Mouse (Mus musculus) hindbrain, postnatal 0 days (tissue): ENCODE measurements around the gene Lancl2. TPM values are rescaled to one million over a fixed set of nuclear protein-coding genes. Genes with fewer than 3 reads are reported as not detected.

Source experiments
- ATAC-seq: fragments of 200-750 bp; cut with Nextera tagmentation; 2 replicates; pipeline ENCODE4 v1.8.0; 2017; ENCODE audit warnings: mild to moderate bottlenecking, moderate TSS enrichment, moderate library complexity
- DNase-seq: peaks from one replicate; pipeline ENCODE4 v3.0.0-alpha.2; 2015; ENCODE audit warnings: low spot score
- H3K27ac ChIP-seq: fragments of 300-500 bp; sonication (generic); 2 replicates; pipeline ENCODE4 v1.5.1; 2014; ENCODE audit warnings: mild to moderate bottlenecking
- H3K27me3 ChIP-seq: fragments of 300-500 bp; sonication (generic); 2 replicates; pipeline ENCODE4 v1.6.1; 2014; ENCODE audit warnings: low read length, mixed read lengths; ENCODE audit not compliant: insufficient read depth
- H3K36me3 ChIP-seq: fragments of 300-500 bp; sonication (generic); 2 replicates; pipeline ENCODE4 v1.6.1; 2014; ENCODE audit warnings: low read length, mixed read lengths; ENCODE audit not compliant: insufficient read depth
- H3K4me1 ChIP-seq: fragments of 300-500 bp; sonication (generic); 2 replicates; pipeline ENCODE4 v1.6.1; 2014; ENCODE audit warnings: antibody characterized with exemption, low read length, mixed read lengths; ENCODE audit not compliant: insufficient read depth
- H3K4me2 ChIP-seq: fragments of 300-500 bp; sonication (generic); 2 replicates; pipeline ENCODE4 v1.6.1; 2014; ENCODE audit warnings: low read depth, mild to moderate bottlenecking, low read length, moderate library complexity, mixed read lengths
- H3K4me3 ChIP-seq: fragments of 300-500 bp; sonication (generic); 2 replicates; pipeline ENCODE4 v1.5.1; 2014; ENCODE audit warnings: low read length
- H3K9ac ChIP-seq: fragments of 300-500 bp; sonication (generic); replicated peaks from 2 replicates; pipeline ENCODE4 v1.6.1; 2014; ENCODE audit warnings: mild to moderate bottlenecking, low read length, moderate library complexity, mixed read lengths
- H3K9me3 ChIP-seq: fragments of 300-500 bp; sonication (generic); 2 replicates; pipeline ENCODE4 v1.6.1; 2016; ENCODE audit warnings: low read length, mixed read lengths
- CTCF ChIP-seq: IDR thresholded peaks from 2 replicates; pipeline ENCODE4 v1.5.1; 2016; ENCODE audit warnings: antibody characterized with exemption, control low read depth, low read depth
- WGBS: fragments of 180-500 bp; shearing (Covaris S2); extraction: QIAGEN DNeasy Blood & Tissue Kit; methylation state at CpG from one replicate; pipeline ENCODE4 v1.1.7; 2014; 5-methylcytosine and 5-hydroxymethylcytosine counted together
- polyA plus RNA-seq: library from polyadenylated mRNA; unstranded; fragments of >200 nt; fragmentation: Nextera tagmentation; extraction: Ambion mirVana; gene quantifications from 2 replicates; pipeline ENCODE4 v1.2.1, GENCODE M21; 2015
- total RNA-seq: library from RNA; depleted of rRNA; stranded (reverse); fragments of >200 nt; gene quantifications from 2 replicates; pipeline ENCODE4 v1.2.3, GENCODE M21; 2014

Lancl2 gene
- total and polyA plus RNA-seq, 2 experiments from 2014 or later: 76.8 to 88.6 TPM

DNA sequence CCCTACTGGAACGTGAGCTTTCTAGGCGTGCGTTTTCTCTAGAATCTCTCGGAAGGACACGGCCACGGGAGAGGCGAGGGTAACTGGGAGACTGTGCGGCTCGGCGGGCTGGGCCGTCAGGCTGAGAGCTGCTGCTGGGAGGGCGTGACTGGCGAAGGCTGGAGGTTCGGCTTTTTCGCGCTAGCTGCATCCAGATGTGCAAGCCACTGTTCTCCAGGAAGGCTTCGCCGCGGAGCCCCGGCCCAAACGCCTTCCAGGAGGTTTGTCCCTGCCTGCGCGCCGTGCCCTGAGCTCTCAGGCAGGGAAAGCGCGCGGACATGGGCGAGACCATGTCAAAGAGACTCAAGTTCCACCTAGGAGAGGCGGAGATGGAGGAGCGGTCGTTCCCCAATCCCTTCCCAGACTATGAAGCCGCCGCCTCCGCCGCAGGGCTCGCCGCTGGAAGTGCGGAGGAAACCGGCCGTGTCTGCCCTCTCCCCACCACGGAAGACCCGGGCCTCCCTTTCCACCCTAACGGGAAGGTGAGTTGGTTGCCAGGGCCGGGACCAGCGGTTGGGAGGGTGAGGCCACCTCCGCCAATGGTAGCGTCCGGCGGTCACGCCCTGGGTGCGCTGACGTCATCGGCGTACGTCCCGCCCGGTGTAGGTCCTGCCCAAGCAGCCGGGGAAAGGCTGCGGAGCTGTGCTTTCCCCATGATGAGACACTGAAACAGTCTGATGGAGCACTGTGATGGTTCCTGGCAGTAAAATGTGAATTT is 581 bp downstream of the Lancl2 start:
- under 1% methylated on average over 59 of the region's 59 CpGs for whole genome bisulfite sequencing
- H3K9ac ChIP-seq: peak overlapping the region; percentile 93
- H3K9me3 ChIP-seq: no peaks in the 10 kb centered on the region
- peak overlapping the region; percentile 71 for H3K4me2 ChIP-seq
- peak overlapping the region; percentile 78 for H3K4me3 ChIP-seq
- peak; percentile 98 for ATAC-seq
- no peak for TF ChIP-seq CTCF
- H3K27me3 ChIP-seq: no peaks in the 10 kb centered on the region
- H3K4me1 ChIP-seq: peaks cover 11% of the 10 kb centered on the region; the same call in 1 of the 2 replicates
- no peaks in the 10 kb centered on the region for H3K36me3 ChIP-seq
- DNase-seq: peak; percentile 97
- H3K27ac ChIP-seq: peak overlapping the region; percentile 99

DNA sequence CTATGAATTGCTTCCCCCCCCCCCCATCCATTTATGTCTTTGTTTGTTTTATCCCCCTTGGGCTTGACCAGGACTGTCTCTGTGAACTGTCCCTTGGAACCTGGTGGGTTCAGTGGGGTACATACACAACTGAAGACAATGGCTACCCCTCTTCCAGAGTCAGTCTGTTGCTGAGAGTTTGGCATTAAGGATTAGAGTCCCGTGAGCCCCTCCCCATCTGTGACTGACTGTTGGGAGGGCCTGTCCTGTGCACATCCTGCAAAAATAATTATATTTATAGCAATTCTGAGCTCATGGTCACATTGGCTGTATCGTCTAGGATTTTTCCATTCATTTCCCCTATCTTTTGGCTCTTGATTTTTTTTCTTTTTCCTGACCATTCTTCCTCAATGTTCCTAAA is 1.4 kb downstream of the Lancl2 start:
- no peaks in the 10 kb centered on the region for H3K36me3 ChIP-seq
- H3K9ac ChIP-seq: peak overlapping the region; percentile 93
- H3K27me3 ChIP-seq: no peaks in the 10 kb centered on the region
- ATAC-seq (peak; percentile 32), DNase-seq (peak; percentile 7)
- peak overlapping the region; percentile 71 for H3K4me2 ChIP-seq
- no peak for TF ChIP-seq CTCF
- no peaks in the 10 kb centered on the region for H3K9me3 ChIP-seq
- WGBS: 14% methylated on average over 2 of the region's 2 CpGs
- peaks cover 11% of the 10 kb centered on the region; the same call in 1 of the 2 replicates for H3K4me1 ChIP-seq
- H3K27ac ChIP-seq: peak overlapping the region; percentile 99
- H3K4me3 ChIP-seq: peak overlapping the region; percentile 78

DNA sequence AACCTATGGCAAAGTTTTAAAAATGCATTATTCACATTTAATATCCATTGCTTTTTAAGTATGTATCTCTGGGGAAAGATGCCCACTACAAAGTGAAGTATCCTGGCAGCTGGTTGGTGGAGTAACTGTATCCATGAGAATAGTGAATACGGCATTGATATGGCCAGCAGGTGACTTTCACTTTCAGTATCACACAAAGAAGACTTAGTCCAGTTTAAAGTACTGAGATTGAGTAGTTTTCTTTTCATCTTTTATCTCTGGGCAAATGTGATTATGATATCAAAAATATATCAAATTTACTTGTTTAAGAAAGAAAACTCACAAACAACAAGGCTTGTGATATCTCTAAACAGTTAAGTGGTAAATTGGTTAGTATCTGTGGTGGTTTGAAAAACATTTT is 4.4 kb downstream of the Lancl2 start:
- Histone ChIP-seq H3K4me1 (peaks cover 5% of the 10 kb centered on the region; the same call in 1 of the 2 replicates), H3K9me3 (no peaks in the 10 kb centered on the region), H3K4me3 (no peak overlapping the region), H3K27ac (no peak overlapping the region), H3K9ac (no peak overlapping the region), H3K36me3 (no peaks in the 10 kb centered on the region), H3K27me3 (no peaks in the 10 kb centered on the region), H3K4me2 (no peak overlapping the region)
- DNase-seq (no peak), ATAC-seq (no peak)
- TF ChIP-seq CTCF: no peak
- WGBS: 80% methylated on average over 1 of the region's 1 CpGs

DNA sequence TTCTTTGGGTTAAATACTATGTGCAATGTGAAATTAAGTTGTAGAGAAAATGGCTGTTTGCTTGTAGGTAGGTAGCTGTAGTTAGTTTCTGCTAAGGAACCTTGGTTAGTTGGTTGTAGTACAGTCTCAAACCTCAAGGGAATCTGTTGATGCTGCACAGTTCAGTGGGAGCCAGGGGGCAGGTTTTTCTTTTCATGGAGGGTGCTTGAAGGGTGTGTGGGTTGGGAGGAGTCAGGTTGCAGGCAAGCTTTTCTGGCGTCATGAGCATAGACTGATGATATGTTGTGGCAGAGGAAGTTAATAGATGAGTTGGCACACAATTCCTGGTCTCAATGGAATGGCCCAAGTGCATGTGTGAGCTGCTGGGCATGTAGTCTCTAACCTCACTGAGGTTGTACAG is 9.4 kb downstream of the Lancl2 start:
- H3K4me1 ChIP-seq: no peaks in the 10 kb centered on the region
- ATAC-seq (no peak), DNase-seq (no peak)
- H3K36me3 ChIP-seq: no peaks in the 10 kb centered on the region
- TF ChIP-seq CTCF: no peak
- H3K9ac ChIP-seq: no peak overlapping the region
- WGBS: 27% methylated on average over 1 of the region's 1 CpGs
- no peak overlapping the region for H3K4me2 ChIP-seq
- no peak overlapping the region for H3K27ac ChIP-seq
- no peaks in the 10 kb centered on the region for H3K9me3 ChIP-seq
- H3K27me3 ChIP-seq: no peaks in the 10 kb centered on the region
- no peak overlapping the region for H3K4me3 ChIP-seq

DNA sequence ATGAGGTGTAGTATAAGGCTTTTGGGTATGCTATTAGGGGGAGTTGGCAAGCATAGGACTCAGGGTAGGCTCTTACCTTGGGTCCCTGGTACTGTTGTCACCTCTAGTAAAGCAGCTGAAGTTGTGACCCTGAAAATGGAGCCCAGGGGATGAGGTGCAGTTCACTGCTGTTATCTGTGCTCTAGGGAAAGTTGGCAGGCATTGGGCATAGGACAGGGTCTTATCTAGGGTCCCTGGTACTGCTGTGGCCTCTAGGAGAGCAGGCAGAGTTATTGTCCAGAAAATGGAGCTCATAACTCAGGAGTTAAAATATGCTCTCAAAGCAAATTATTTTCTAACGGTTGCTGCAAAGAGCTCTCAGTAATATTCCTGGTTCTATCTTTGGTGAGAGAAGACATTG is 19.0 kb downstream of the Lancl2 start:
- no peak overlapping the region for H3K27ac ChIP-seq
- H3K4me1 ChIP-seq: no peaks in the 10 kb centered on the region
- ATAC-seq: no peak
- H3K36me3 ChIP-seq: peaks cover 10% of the 10 kb centered on the region; the same call in 1 of the 2 replicates
- no peak for TF ChIP-seq CTCF
- no peak for DNase-seq
- no peaks in the 10 kb centered on the region for H3K9me3 ChIP-seq
- no peak overlapping the region for H3K4me2 ChIP-seq
- 81% methylated on average over 1 of the region's 1 CpGs for WGBS
- no peaks in the 10 kb centered on the region for H3K27me3 ChIP-seq
- no peak overlapping the region for H3K4me3 ChIP-seq
- no peak overlapping the region for H3K9ac ChIP-seq

DNA sequence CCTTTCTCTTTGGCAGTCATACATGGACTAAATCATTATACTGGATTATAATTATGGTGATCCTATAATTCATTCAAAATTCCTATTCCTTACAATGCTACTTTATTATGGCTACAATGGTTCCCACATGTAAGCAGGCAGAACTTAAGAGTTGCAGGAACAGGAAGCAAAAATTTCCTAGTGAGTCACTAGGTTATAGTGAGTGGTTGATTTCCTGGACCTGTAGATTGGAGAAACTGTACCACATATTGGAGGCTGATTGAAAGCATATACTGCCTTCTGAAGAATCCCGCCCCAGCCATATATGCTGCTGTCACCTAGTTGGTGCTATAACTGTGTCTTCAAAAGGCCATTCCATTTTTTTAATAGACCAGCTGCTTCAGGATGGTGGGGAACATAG is 40.4 kb downstream of the Lancl2 start:
- TF ChIP-seq CTCF: no peak
- Histone ChIP-seq H3K4me2 (no peak overlapping the region), H3K27me3 (no peaks in the 10 kb centered on the region), H3K4me1 (no peaks in the 10 kb centered on the region), H3K9ac (no peak overlapping the region), H3K36me3 (peaks cover 14% of the 10 kb centered on the region), H3K9me3 (no peaks in the 10 kb centered on the region), H3K27ac (no peak overlapping the region), H3K4me3 (no peak overlapping the region)
- ATAC-seq (no peak), DNase-seq (no peak)
- WGBS: 97% methylated on average over 1 of the region's 1 CpGs

DNA sequence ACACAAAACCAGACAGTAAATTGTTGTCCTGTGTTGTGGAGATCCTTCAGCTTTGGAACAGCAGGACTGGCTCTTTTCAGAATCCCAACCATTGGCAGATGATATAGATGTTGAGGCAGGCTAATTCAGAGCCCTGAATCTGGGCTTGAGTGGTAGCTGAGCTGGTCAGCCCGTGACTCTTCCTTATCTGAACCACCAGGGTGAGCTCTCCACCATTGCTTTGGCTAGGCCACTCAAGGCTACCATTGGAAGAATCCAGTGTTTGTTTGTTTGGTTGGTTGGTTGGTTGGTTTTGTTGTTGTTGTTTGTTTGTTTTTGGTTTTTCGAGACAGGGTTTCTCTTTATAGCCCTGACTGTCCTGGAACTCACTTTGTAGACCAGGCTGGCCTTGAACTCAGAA is 41.0 kb downstream of the Lancl2 start:
- H3K27ac ChIP-seq: no peak overlapping the region
- DNase-seq (no peak), ATAC-seq (no peak)
- no peaks in the 10 kb centered on the region for H3K4me1 ChIP-seq
- peaks cover 10% of the 10 kb centered on the region; the same call in 1 of the 2 replicates for H3K36me3 ChIP-seq
- no peaks in the 10 kb centered on the region for H3K27me3 ChIP-seq
- no peak overlapping the region for H3K9ac ChIP-seq
- H3K4me2 ChIP-seq: no peak overlapping the region
- no peaks in the 10 kb centered on the region for H3K9me3 ChIP-seq
- peak; percentile 47 for TF ChIP-seq CTCF
- no peak overlapping the region for H3K4me3 ChIP-seq
- WGBS: 75% methylated on average over 2 of the region's 2 CpGs
